Mouse (Mus musculus) kidney, postnatal 0 days (tissue): ENCODE measurements around the gene Slc12a5. TPM values are rescaled to one million over a fixed set of nuclear protein-coding genes. Genes with fewer than 3 reads are reported as not detected.

ENCODE experiments used
- ATAC-seq: fragments of 200-750 bp; cut with Nextera tagmentation; replicated peaks from 2 replicates; pipeline ENCODE4 v1.8.0; 2017; ENCODE audit warnings: low read depth, moderate number of reproducible peaks, moderate TSS enrichment, moderate library complexity; ENCODE audit not compliant: low FRiP score
- DNase-seq: peaks from one replicate; pipeline ENCODE4 v3.0.0-alpha.2; 2016; ENCODE audit warnings: low spot score
- H3K27ac ChIP-seq: fragments of 300-500 bp; sonication (generic); 2 replicates; pipeline ENCODE4 v1.5.1; 2014; ENCODE audit warnings: mild to moderate bottlenecking
- H3K27me3 ChIP-seq: fragments of 300-500 bp; sonication (generic); 2 replicates; pipeline ENCODE4 v1.6.1; 2014; ENCODE audit warnings: low read length, mixed read lengths; ENCODE audit not compliant: insufficient read depth
- H3K36me3 ChIP-seq: fragments of 300-500 bp; sonication (generic); 2 replicates; pipeline ENCODE4 v1.6.1; 2014; ENCODE audit warnings: low read length, mixed read lengths; ENCODE audit not compliant: insufficient read depth
- H3K4me1 ChIP-seq: fragments of 300-500 bp; sonication (generic); replicated peaks from 2 replicates; pipeline ENCODE4 v1.6.1; 2014; ENCODE audit warnings: antibody characterized with exemption, low read length, mixed read lengths; ENCODE audit not compliant: insufficient read depth
- H3K4me2 ChIP-seq: fragments of 300-500 bp; sonication (generic); 2 replicates; pipeline ENCODE4 v1.6.1; 2014; ENCODE audit warnings: mild to moderate bottlenecking, low read length, moderate library complexity, mixed read lengths
- H3K4me3 ChIP-seq: fragments of 300-500 bp; sonication (generic); replicated peaks from 2 replicates; pipeline ENCODE4 v1.5.1; 2014; ENCODE audit warnings: low read depth, low read length
- H3K9ac ChIP-seq: fragments of 300-500 bp; sonication (generic); 2 replicates; pipeline ENCODE4 v1.6.1; 2014; ENCODE audit warnings: low read depth, low read length
- H3K9me3 ChIP-seq: fragments of 300-500 bp; sonication (generic); replicated peaks from 2 replicates; pipeline ENCODE4 v1.6.1; 2016; ENCODE audit warnings: low read length, inconsistent platforms, mixed read lengths
- CTCF ChIP-seq: IDR thresholded peaks from 2 replicates; pipeline ENCODE4 v1.5.1; 2016; ENCODE audit warnings: antibody characterized with exemption, low read depth, mild to moderate bottlenecking, moderate library complexity
- WGBS: fragments of 180-500 bp; shearing (Covaris S2); extraction: QIAGEN DNeasy Blood & Tissue Kit; methylation state at CpG from one replicate; pipeline ENCODE4 v1.1.7; 2014; 5-methylcytosine and 5-hydroxymethylcytosine counted together
- polyA plus RNA-seq: library from polyadenylated mRNA; unstranded; fragments of >200 nt; fragmentation: Nextera tagmentation; extraction: Ambion mirVana; gene quantifications from 2 replicates; pipeline ENCODE4 v1.2.1, GENCODE M21; 2015

Gene Slc12a5
- polyA plus RNA-seq, 1 experiment from 2014 or later: 0.68 TPM

DNA sequence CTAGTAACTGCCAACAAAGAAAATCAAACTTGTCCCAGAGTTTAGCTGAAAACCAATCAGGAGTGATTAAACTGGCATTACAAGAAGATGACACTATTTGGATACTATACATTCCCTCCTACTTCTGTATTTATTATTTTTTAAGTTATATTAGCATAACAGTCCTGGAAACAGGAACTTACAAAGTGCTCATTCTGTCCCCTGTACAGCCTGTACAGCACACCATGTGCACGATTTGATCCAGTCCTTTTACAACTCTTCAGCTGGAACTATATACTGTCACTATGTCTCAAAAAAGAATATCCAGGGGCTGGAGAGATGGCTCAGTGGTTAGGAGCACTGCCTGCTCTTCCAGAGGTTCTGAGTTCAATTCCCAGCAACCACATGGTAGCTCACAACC is 66.6 kb downstream of the Slc12a5 start:
- WGBS: 60% methylated on average over 1 of the region's 1 CpGs
- Histone ChIP-seq H3K4me1 (no peaks in the 10 kb centered on the region), H3K4me3 (no peak overlapping the region), H3K4me2 (no peak overlapping the region), H3K27me3 (no peaks in the 10 kb centered on the region), H3K9ac (no peak overlapping the region), H3K27ac (no peak overlapping the region), H3K36me3 (peaks cover 8% of the 10 kb centered on the region; the same call in 1 of the 2 replicates), H3K9me3 (no peaks in the 10 kb centered on the region)
- ATAC-seq (no peak), DNase-seq (no peak)
- TF ChIP-seq CTCF: no peak

DNA sequence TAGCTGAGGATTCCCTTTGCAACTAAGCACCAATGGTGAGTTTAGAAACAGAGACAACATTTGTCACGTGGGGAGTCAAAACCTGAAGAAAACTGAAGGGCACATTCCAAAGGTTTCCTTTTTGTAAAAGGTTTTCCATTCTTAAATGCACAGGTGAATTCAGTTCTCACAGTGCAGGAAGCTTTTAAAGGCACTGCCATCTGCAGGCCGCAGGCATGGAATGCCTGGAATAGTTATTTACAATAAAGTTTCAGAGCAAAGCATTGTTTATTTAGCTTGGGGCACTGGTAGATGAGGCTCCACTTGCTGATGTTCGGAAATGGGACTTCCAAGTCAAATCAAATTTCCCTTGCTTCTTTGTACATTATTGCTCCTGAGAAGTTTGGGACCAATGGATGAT is 71.9 kb downstream of the Slc12a5 start:
- H3K9me3 ChIP-seq: no peaks in the 10 kb centered on the region
- DNase-seq (peak; percentile 43), ATAC-seq (no peak)
- H3K9ac ChIP-seq: no peak overlapping the region
- 0 out of 2 replicates have a peak, but pooled peaks cover 8% of the 10 kb centered on the region for H3K4me1 ChIP-seq
- no peaks in the 10 kb centered on the region for H3K36me3 ChIP-seq
- WGBS: 37% methylated on average over 3 of the region's 3 CpGs
- H3K4me2 ChIP-seq: peak overlapping the region; percentile 76; the same call in 1 of the 2 replicates
- H3K4me3 ChIP-seq: no peak overlapping the region
- no peak overlapping the region for H3K27ac ChIP-seq
- TF ChIP-seq CTCF: peak; percentile 60
- no peaks in the 10 kb centered on the region for H3K27me3 ChIP-seq

GRCm38 (mm10) chr2:165033306-165033705 is 72.7 kb downstream of the Slc12a5 start:
- DNase-seq (no peak), ATAC-seq (no peak)
- H3K4me2 ChIP-seq: peak overlapping the region; percentile 76
- H3K36me3 ChIP-seq: no peaks in the 10 kb centered on the region
- 0 out of 2 replicates have a peak, but pooled peaks cover 8% of the 10 kb centered on the region for H3K4me1 ChIP-seq
- H3K4me3 ChIP-seq: peak overlapping the region; percentile 95
- TF ChIP-seq CTCF: no peak
- WGBS: 40% methylated on average over 6 of the region's 6 CpGs
- no peak overlapping the region for H3K9ac ChIP-seq
- H3K9me3 ChIP-seq: no peaks in the 10 kb centered on the region
- no peaks in the 10 kb centered on the region for H3K27me3 ChIP-seq
- no peak overlapping the region for H3K27ac ChIP-seq

DNA sequence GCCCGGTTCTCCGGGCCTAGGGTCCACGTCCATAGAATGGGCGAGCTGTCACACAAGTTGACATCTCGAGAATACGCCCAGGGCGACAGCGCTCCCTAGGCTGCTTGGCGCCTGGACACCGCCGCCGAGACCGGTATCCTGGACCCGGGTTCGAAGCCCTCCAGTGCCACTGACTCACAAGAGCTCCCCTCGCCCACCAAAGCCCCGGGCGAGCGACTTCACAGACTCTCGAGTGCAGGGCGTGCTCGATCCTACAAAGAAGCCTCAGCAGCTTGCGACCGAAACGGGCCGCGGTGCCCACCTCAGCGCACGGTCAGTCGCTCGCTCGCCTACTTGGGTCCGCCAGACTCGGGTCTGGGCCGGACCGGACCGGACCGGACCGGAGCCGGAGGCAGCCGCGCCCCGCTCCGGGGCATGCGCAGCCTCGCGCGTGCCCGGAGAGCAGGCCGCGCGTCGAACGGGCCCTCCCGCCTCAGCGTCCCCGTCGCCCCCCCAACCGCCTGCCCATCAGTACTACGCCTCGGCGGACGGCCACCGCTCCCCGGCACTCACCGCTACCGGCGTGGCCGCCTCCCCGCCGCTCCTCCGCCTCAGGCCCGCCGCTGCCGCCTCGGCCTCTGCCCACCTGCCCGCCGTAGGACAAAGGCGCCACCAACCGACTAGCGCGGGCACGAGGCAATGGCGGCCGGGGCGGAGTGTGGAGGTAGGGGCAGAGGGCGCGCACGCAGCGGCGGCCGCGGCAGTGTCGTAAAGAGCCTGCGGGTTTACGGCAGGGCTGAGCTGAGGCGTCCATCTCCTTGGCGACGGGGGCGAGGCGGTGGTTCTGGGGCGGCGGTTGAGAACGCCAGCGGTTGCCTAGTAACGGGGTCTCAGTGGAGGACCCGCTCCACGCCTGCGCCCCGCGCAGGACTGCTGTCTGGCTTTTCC is 73.8 kb downstream of the Slc12a5 start, which contains the start of gene Ncoa5:
Gene Ncoa5 (minus strand): TSS at position 737 of the 927 bp plus-strand sequence.
- Histone ChIP-seq H3K4me3 (peak within 1 kb of the TSS; percentile 95), H3K27ac (peak within 1 kb of the TSS; percentile 81), H3K9me3 (no peaks in the 10 kb centered on the region), H3K9ac (peak within 1 kb of the TSS; percentile 96), H3K27me3 (no peaks in the 10 kb centered on the region), H3K36me3 (no peaks in the 10 kb centered on the region), H3K4me1 (0 out of 2 replicates have a peak, but pooled peaks cover 8% of the 10 kb centered on the region), H3K4me2 (peak within 1 kb of the TSS; percentile 76)
- under 1% methylated on average over 97 of the region's 111 CpGs for WGBS
- DNase-seq (peak; percentile 99), ATAC-seq (peak; percentile 96)
- TF ChIP-seq CTCF: peak; percentile 37; the same call in 1 of the 2 replicates

- ATAC-seq (no peak), DNase-seq (no peak)
- WGBS: 43% methylated on average over 5 of the region's 5 CpGs
- Histone ChIP-seq H3K27ac (no peak overlapping the region), H3K9me3 (no peaks in the 10 kb centered on the region), H3K36me3 (no peaks in the 10 kb centered on the region), H3K4me2 (peak overlapping the region; percentile 76), H3K27me3 (no peaks in the 10 kb centered on the region), H3K4me1 (0 out of 2 replicates have a peak, but pooled peaks cover 8% of the 10 kb centered on the region), H3K9ac (no peak overlapping the region), H3K4me3 (peak overlapping the region; percentile 95)
- no peak for TF ChIP-seq CTCF
These were observed 74.4 kb downstream of the Slc12a5 start for GRCm38 (mm10) chr2:165035058-165035431.

GRCm38 (mm10) chr2:165037415-165037814 is 76.8 kb downstream of the Slc12a5 start:
- Histone ChIP-seq H3K4me2 (no peak overlapping the region), H3K4me3 (no peak overlapping the region), H3K27ac (no peak overlapping the region), H3K9ac (no peak overlapping the region), H3K36me3 (no peaks in the 10 kb centered on the region), H3K4me1 (0 out of 2 replicates have a peak, but pooled peaks cover 8% of the 10 kb centered on the region), H3K9me3 (no peaks in the 10 kb centered on the region), H3K27me3 (no peaks in the 10 kb centered on the region)
- ATAC-seq (no peak), DNase-seq (no peak)
- no peak for TF ChIP-seq CTCF
- WGBS: 72% methylated on average over 4 of the region's 4 CpGs
